Mouse (Mus musculus): Measurements from ENCODE around the gene Pwwp2a.
A peak's percentile ranks its signal among the peaks of the same experiment; 100 is the strongest.

The Pwwp2a gene

GRCm38 (mm10) chr11:43681472-43682414, at the start of gene Pwwp2a:
Gene Pwwp2a (plus strand): TSS chr11:43681998.
- peak; percentile 96 to 98 for DNase-seq (ENCODE audit: low read depth in 1 of 2, low spot score in 2 of 2)

- no peak for DNase-seq (ENCODE audit: low read depth in 1 of 2, low spot score in 2 of 2)
These were observed 49.2 kb upstream of the Pwwp2a start for GRCm38 (mm10) chr11:43632566-43632965.

- no peak for DNase-seq (ENCODE audit: low read depth in 1 of 2, low spot score in 2 of 2)
These were observed 48.6 kb upstream of the Pwwp2a start for GRCm38 (mm10) chr11:43633165-43633564.

GRCm38 (mm10) chr11:43633658-43634401, 48.0 kb upstream of the Pwwp2a start:
- no peak for DNase-seq (ENCODE audit: low read depth in 1 of 2, low spot score in 2 of 2)

GRCm38 (mm10) chr11:43636761-43637160, 45.0 kb upstream of the Pwwp2a start:
- no peak for DNase-seq (ENCODE audit: low read depth in 1 of 2, low spot score in 2 of 2)

- DNase-seq (ENCODE audit: low read depth in 1 of 2, low spot score in 2 of 2) = no peak
These were observed 43.3 kb upstream of the Pwwp2a start for GRCm38 (mm10) chr11:43638486-43638885.

GRCm38 (mm10) chr11:43643180-43643591, 38.6 kb upstream of the Pwwp2a start:
- DNase-seq (ENCODE audit: low read depth in 1 of 2, low spot score in 2 of 2) = no peak

- no peak for DNase-seq (ENCODE audit: low read depth in 1 of 2, low spot score in 2 of 2)
These were observed 36.5 kb upstream of the Pwwp2a start for GRCm38 (mm10) chr11:43645286-43645685.

- no peak for DNase-seq (ENCODE audit: low read depth in 1 of 2, low spot score in 2 of 2)
These were observed 28.7 kb upstream of the Pwwp2a start for GRCm38 (mm10) chr11:43653051-43653475.

GRCm38 (mm10) chr11:43656464-43656863, 25.3 kb upstream of the Pwwp2a start:
- no peak for DNase-seq (ENCODE audit: low read depth in 1 of 2, low spot score in 2 of 2)

- no peak for DNase-seq (ENCODE audit: low read depth in 1 of 2, low spot score in 2 of 2)
These were observed 23.8 kb upstream of the Pwwp2a start for GRCm38 (mm10) chr11:43658010-43658409.

GRCm38 (mm10) chr11:43667038-43667745, 14.6 kb upstream of the Pwwp2a start:
- no peak for DNase-seq (ENCODE audit: low read depth in 1 of 2, low spot score in 2 of 2)

- DNase-seq (ENCODE audit: low read depth in 1 of 2, low spot score in 2 of 2) = peak; percentile 5 to 32
These were observed 818 bp downstream of the Pwwp2a start for GRCm38 (mm10) chr11:43682415-43683217.

- no peak for DNase-seq (ENCODE audit: low read depth in 1 of 2, low spot score in 2 of 2)
These were observed 7.1 kb downstream of the Pwwp2a start for GRCm38 (mm10) chr11:43688850-43689249.

- DNase-seq (ENCODE audit: low read depth in 1 of 2, low spot score in 2 of 2) = no peak
These were observed 14.8 kb downstream of the Pwwp2a start for GRCm38 (mm10) chr11:43696623-43697022.

- DNase-seq (ENCODE audit: low read depth in 1 of 2, low spot score in 2 of 2) = no peak
These were observed 16.8 kb downstream of the Pwwp2a start for GRCm38 (mm10) chr11:43698621-43699020.

GRCm38 (mm10) chr11:43700291-43700690, 18.5 kb downstream of the Pwwp2a start:
- DNase-seq (ENCODE audit: low read depth in 1 of 2, low spot score in 2 of 2) = no peak

GRCm38 (mm10) chr11:43703552-43703951, 21.8 kb downstream of the Pwwp2a start:
- DNase-seq (ENCODE audit: low read depth in 1 of 2, low spot score in 2 of 2) = no peak

GRCm38 (mm10) chr11:43705751-43706150, 24.0 kb downstream of the Pwwp2a start:
- no peak for DNase-seq (ENCODE audit: low read depth in 1 of 2, low spot score in 2 of 2)

GRCm38 (mm10) chr11:43708409-43708808, 26.6 kb downstream of the Pwwp2a start:
- DNase-seq (ENCODE audit: low read depth in 1 of 2, low spot score in 2 of 2) = no peak
